Mouse (Mus musculus) gastrocnemius, postnatal 10 days (tissue): ENCODE data around the gene Dusp10. TPM values are rescaled to one million over a fixed set of nuclear protein-coding genes. Genes with fewer than 3 reads are reported as not detected.

ENCODE experiments used
- DNase-seq: peaks from one replicate; pipeline ENCODE4 v3.0.0; 2021; ENCODE audit warnings: mixed read lengths
- total RNA-seq, 2 experiments: library from RNA; stranded (reverse); gene quantifications; 2 replicates each; pipeline ENCODE4 v1.2.3; 2021

The Dusp10 gene
- total RNA-seq, 2 experiments from 2014 or later, result 24.9 to 39.5 TPM

- no peak for DNase-seq
These were observed 40.6 kb downstream of the Dusp10 start for GRCm38 (mm10) chr1:184053711-184054110.

- DNase-seq, result no peak
These were observed 41.1 kb downstream of the Dusp10 start for GRCm38 (mm10) chr1:184054176-184054575.

DNA sequence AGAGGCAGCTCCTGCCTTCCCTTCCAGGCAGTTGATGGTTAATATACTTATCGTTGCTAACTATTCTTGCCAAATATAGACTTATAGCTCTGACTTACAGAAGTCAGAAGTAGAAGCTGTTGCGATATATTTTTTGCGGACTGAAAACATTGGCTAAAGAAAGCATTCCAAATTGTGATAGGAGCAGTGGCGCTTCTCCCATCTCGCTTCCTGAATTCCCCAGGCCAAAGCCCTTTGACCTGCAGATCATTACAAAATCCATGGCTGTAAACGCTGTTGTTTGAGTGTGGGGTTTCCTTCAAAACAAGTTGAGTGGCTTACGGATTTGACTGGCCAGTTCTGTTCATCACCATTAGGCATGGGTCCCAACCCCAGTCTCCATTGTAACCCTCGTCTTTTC is 45.1 kb downstream of the Dusp10 start:
- no peak for DNase-seq

GRCm38 (mm10) chr1:184059814-184060213 is 46.7 kb downstream of the Dusp10 start:
- no peak for DNase-seq

- no peak for DNase-seq
These were observed 47.3 kb downstream of the Dusp10 start for GRCm38 (mm10) chr1:184060381-184060780.

GRCm38 (mm10) chr1:184060828-184061734 is 48.0 kb downstream of the Dusp10 start:
- DNase-seq, result no peak

DNA sequence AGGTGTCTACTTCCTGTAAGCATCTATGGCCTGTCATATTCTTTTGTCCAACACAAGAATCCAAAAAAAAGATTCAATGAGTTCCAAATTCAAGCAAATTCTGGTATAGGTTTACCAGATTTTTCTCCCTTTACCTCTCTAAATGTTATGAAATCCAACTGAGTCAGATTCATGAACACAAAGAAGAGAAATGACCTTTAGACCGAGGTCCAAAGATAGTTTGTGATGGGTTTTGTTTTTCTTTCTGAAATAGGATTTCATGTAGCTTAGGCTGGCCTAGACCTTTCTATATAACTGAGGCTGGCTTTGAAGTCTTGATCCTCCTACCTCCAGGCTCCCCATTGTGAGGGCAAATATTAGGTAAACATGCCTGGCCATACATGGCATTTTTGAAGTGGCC is 48.8 kb downstream of the Dusp10 start:
- no peak for DNase-seq

- no peak for DNase-seq
These were observed 51.2 kb downstream of the Dusp10 start for GRCm38 (mm10) chr1:184064306-184064705.

- no peak for DNase-seq
These were observed 52.7 kb downstream of the Dusp10 start for GRCm38 (mm10) chr1:184065589-184066361.

GRCm38 (mm10) chr1:184066460-184067287 is 53.6 kb downstream of the Dusp10 start:
- no peak for DNase-seq

DNA sequence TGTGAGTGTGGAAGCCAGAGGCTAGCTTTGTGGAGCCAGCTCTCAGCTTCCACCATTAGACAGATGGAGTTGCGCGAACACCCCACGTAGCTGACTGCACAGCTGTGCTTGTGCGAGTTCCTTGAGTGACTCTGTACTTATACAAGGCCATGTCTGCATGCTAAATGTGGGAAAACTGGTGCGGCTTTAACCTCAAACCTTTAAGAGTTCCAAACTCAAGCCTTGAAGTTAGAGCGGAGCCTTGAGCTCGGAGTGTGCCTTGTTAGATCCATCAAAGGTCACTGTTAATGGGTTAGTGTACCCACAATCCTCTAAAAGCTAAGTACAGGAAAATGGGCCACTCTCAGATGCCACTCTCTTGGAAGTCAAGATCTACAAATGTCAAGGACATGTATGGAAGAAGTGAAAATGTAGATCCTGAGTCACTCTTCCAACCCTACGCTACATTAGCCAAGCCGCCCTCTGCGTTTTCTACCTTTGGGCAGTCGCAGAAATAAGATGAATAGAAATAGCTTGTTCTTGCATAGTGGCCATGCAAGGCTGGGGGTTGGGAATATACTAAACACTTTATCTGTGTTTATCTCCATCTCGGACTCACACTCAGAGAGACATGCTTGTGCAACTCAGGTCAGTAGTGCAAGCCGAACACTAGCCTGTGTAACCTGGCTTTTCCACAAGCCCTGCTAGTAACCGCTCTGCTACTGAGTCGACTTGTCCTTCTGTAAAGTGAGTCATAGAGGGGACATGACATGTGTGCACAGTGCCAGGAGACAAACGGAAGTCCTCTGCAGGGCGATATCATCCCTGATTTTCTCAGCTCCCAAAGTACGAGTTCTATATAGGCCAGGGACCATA is 54.8 kb downstream of the Dusp10 start:
- no peak for DNase-seq

GRCm38 (mm10) chr1:184068971-184069370 is 55.9 kb downstream of the Dusp10 start:
- no peak for DNase-seq

DNA sequence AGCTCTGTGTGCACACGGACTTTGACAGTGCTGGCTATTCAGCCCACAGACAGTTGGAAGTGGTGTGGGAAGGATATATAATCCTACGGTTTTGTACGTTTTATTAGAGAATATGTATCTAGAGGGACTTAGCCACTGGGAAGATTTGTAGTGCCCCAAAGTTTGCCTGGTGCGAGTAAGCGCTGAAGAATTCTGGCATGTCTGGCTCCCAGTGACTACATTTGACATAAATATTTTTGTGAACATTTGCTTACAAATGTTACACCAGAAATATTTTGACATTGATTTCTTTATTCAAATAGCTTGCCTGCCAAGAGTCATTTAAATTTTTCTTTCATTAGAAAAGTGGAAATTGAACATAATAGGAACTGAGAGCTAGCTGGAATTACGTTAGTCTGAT is 63.0 kb downstream of the Dusp10 start:
- DNase-seq, result no peak

GRCm38 (mm10) chr1:184076756-184077155 is 63.7 kb downstream of the Dusp10 start:
- DNase-seq, result no peak

DNA sequence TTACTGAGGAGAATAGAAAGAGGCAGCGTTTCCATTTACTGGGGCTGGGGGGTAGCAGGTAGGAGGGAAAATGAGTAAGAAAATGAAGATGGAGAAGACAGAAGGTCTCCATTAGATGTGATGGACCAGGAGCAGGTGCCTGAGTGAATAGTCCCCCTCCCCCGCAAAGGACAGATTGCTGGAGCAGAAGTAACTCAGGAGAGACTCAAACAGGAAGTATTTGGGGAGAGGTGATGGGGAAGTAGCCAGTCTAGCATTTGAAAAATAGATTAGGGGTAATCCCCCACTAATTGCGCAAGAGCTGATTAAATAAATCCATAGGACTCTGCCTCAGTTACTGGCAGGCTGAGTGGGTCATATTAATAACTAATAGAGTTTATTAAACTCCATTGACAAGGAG is 66.2 kb downstream of the Dusp10 start:
- no peak for DNase-seq

GRCm38 (mm10) chr1:184082661-184083060 is 69.6 kb downstream of the Dusp10 start:
- no peak for DNase-seq

GRCm38 (mm10) chr1:184083166-184083565 is 70.1 kb downstream of the Dusp10 start:
- no peak for DNase-seq

GRCm38 (mm10) chr1:184084961-184085360 is 71.9 kb downstream of the Dusp10 start:
- no peak for DNase-seq

GRCm38 (mm10) chr1:184090515-184090914 is 77.4 kb downstream of the Dusp10 start:
- no peak for DNase-seq

DNA sequence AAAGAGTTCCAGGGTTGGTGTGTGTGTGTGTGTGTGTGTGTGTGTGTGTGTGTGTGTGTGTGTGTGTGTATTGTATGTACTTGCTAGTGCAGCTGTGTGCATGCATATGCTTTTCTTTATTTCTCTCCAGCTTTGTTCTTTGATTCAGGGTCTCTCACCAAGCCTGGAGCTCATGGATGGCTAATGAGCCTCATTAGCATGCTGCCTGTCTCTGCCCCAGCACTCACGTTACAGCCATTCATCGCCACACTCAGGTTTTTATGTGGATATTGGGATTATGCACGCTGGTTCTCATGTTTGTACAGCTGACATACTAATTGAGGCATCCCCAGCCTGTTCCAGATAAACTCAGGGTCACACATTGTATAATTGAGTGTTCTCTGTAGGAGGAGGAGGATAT is 81.8 kb downstream of the Dusp10 start:
- no peak for DNase-seq

GRCm38 (mm10) chr1:184100414-184100813 is 87.3 kb downstream of the Dusp10 start:
- no peak for DNase-seq
